Mouse (Mus musculus): ENCODE results near the gene 1700029I15Rik. TPM values are rescaled to one million over a fixed set of nuclear protein-coding genes. Genes with fewer than 3 reads are reported as not detected.
A peak's percentile ranks its signal among the peaks of the same experiment; 100 is the strongest.

The 1700029I15Rik gene
- total and polyA plus RNA-seq, 3 experiments: 0.67 to 3.4 (median 3.0) TPM

DNA sequence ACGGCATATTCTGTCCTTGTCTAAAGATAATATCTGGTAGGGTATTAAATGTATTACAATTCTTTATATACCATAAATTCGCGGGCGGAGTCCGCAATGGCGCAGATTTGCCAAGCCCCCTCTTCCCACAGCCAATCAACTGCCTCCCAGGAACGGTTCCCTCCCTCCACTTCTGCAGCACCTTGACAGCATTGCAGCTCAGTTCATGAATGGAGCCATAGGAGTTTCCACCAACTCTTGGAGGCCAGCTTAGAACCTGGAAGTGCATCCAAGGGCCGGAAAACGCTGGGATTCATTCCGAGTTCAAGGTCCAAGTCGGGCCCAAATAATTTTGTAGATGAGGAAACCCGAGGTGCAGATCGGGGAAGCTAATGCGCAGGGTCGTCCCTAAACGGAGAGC lies 7.8 kb upstream of the 1700029I15Rik start, which contains the start of the genes Pex16 and Large2:
Gene Pex16, plus strand, starts transcription at position 163 of the 400 bp plus-strand sequence.
Gene Large2, minus strand, starts transcription at position 356 of the 400 bp plus-strand sequence.
- H3K4me3 ChIP-seq (replicated peaks in 1 of 3; ENCODE audit: low read depth in 2 of 3, low read length in 2 of 3, poor library complexity in 1 of 3): peak within 1 kb of the TSS; percentile 88 to 99 (median 98)
- H3K27ac ChIP-seq (ENCODE audit: insufficient read depth, low read depth): no peak within 1 kb of the TSS
- peak within 1 kb of the TSS; percentile 89 for H3K9ac ChIP-seq (ENCODE audit: insufficient read depth, low read depth)
- H3K4me1 ChIP-seq (ENCODE audit: control insufficient read depth in 1 of 2, insufficient read depth in 2 of 2): peaks cover 24 to 59% of the 10 kb centered on the region in 2 experiments
- DNase-seq (ENCODE audit: extremely low read depth): peak; percentile 55
- dilution Hi-C loops (cut with MboI; ENCODE audit: extremely low pct_ligation_motif_present, extremely low pct_unique_long_range_greater_than_20kb, low sequenced_read_pairs): no loop called here
- H3K4me2 ChIP-seq (ENCODE audit: insufficient read depth, low read depth, poor library complexity, severe bottlenecking): peak within 1 kb of the TSS; percentile 98
- in situ Hi-C loops (cut with MboI; ENCODE audit: low pct_ligation_motif_present, low pct_unique_long_range_greater_than_20kb, low sequenced_read_pairs): no loop called here
- H3K27me3 ChIP-seq (replicated peaks): peaks cover 9% of the 10 kb centered on the region
- peak; percentile 42; the same call in 1 of the 2 replicates for TF ChIP-seq MXI1 (IDR thresholded peaks at IDR 0.05; ENCODE audit: low read depth, low read length)
- TF ChIP-seq MEF2A (IDR thresholded peaks at IDR 0.05; ENCODE audit: borderline replicate concordance, low read depth, low read length): no peak
- TF ChIP-seq TCF12 (IDR thresholded peaks at IDR 0.05; ENCODE audit: low read depth, low read length): 0 out of 2 replicates have a peak, but pooled peaks have one; percentile 13
- TF ChIP-seq POLR2A (IDR thresholded peaks at IDR 0.05; ENCODE audit: low read depth, low read length): peak; percentile 45; the same call in 1 of the 2 replicates
- H3K36me3 ChIP-seq (replicated peaks in 1 of 2; ENCODE audit: control insufficient read depth in 1 of 2, insufficient read depth in 1 of 2, low read length in 1 of 2): peaks cover 22 to 29% of the 10 kb centered on the region in 2 experiments
- H3K9me3 ChIP-seq (replicated peaks; ENCODE audit: low read length): no peaks in the 10 kb centered on the region
- peaks cover 9% of the 10 kb centered on the region for H3K79me2 ChIP-seq (replicated peaks; ENCODE audit: control insufficient read depth, extremely low read depth, insufficient read depth, poor library complexity, severe bottlenecking)

DNA sequence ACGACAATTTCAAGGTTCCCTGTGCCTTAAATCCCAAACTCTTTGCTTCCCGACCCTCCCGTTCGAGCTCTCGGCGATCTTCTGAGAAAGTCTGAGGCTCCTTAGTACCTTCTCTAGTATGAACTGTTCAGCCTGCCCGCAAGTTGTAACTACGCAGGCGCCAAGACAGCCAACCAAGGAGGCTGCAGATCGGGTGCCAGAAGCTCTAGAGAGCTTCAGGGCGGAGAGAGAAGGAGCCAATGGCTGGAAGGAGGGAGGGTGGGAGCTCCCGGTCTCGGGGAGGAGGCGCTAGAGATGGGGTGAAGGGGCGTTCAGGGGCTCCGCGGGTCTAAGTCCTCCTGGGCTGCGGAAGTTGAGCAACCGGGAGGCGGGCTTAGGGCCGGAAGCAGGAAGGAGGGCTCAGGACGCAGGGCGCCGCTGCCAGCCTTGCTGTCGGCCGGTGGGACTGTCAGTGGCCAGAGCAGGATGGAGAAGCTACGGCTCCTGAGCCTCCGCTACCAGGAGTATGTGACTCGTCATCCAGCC lies 7.2 kb upstream of the 1700029I15Rik start:
- Histone ChIP-seq H3K4me3 (replicated peaks in 1 of 3; ENCODE audit: low read depth in 2 of 3, low read length in 2 of 3, poor library complexity in 1 of 3) (peak overlapping the region; percentile 88 to 99 (median 98)), H3K79me2 (replicated peaks; ENCODE audit: control insufficient read depth, extremely low read depth, insufficient read depth, poor library complexity, severe bottlenecking) (peaks cover 9% of the 10 kb centered on the region), H3K27ac (ENCODE audit: insufficient read depth, low read depth) (no peak overlapping the region), H3K4me2 (ENCODE audit: insufficient read depth, low read depth, poor library complexity, severe bottlenecking) (peak overlapping the region; percentile 84; the same call in 1 of the 2 replicates), H3K4me1 (ENCODE audit: control insufficient read depth in 1 of 2, insufficient read depth in 2 of 2) (peaks cover 26 to 63% of the 10 kb centered on the region in 2 experiments), H3K9me3 (replicated peaks; ENCODE audit: low read length) (no peaks in the 10 kb centered on the region), H3K36me3 (replicated peaks in 1 of 2; ENCODE audit: control insufficient read depth in 1 of 2, insufficient read depth in 1 of 2, low read length in 1 of 2) (peaks cover 22 to 31% of the 10 kb centered on the region in 2 experiments), H3K9ac (ENCODE audit: insufficient read depth, low read depth) (peak overlapping the region; percentile 89), H3K27me3 (replicated peaks) (peaks cover 9% of the 10 kb centered on the region)
- peak; percentile 97 for DNase-seq (ENCODE audit: extremely low read depth)
- dilution Hi-C loops (cut with MboI; ENCODE audit: extremely low pct_ligation_motif_present, extremely low pct_unique_long_range_greater_than_20kb, low sequenced_read_pairs) (no loop called here), in situ Hi-C loops (cut with MboI; ENCODE audit: low pct_ligation_motif_present, low pct_unique_long_range_greater_than_20kb, low sequenced_read_pairs) (no loop called here)
- TF ChIP-seq BHLHE40 (IDR thresholded peaks at IDR 0.05; ENCODE audit: low read depth, low read length) (peak; percentile 15; the same call in 1 of the 2 replicates), ZMIZ1 (IDR thresholded peaks at IDR 0.05; ENCODE audit: low read depth, low read length) (peak; percentile 73), NRF1 (IDR thresholded peaks at IDR 0.05; ENCODE audit: low read depth, low read length) (peak; percentile 86), EP300 (IDR thresholded peaks at IDR 0.05; ENCODE audit: low read length) (no peak), SIN3A (IDR thresholded peaks at IDR 0.05; ENCODE audit: low read length) (peak; percentile 93), ZKSCAN1 (IDR thresholded peaks at IDR 0.05; ENCODE audit: borderline replicate concordance, low read depth, low read length) (no peak), ZC3H11A (IDR thresholded peaks at IDR 0.05; ENCODE audit: low read depth, low read length) (no peak), HCFC1 (IDR thresholded peaks at IDR 0.05; ENCODE audit: low read depth, low read length) (peak; percentile 87), USF1 (IDR thresholded peaks at IDR 0.05; ENCODE audit: low read depth, low read length) (no peak), JUND (conservative IDR thresholded peaks at IDR 0.05; ENCODE audit: low read depth, low read length) (no peak), POLR2A (IDR thresholded peaks at IDR 0.05; ENCODE audit: low read depth, low read length) (peak; percentile 92), CHD1 (IDR thresholded peaks at IDR 0.05; ENCODE audit: low read depth, low read length) (no peak), E2F4 (IDR thresholded peaks at IDR 0.05; ENCODE audit: insufficient replicate concordance, low read depth, low read length) (no peak), ZNF384 (IDR thresholded peaks at IDR 0.05; ENCODE audit: low read depth, low read length) (no peak), TCF12 (IDR thresholded peaks at IDR 0.05; ENCODE audit: low read depth, low read length) (peak; percentile 59), CHD2 (IDR thresholded peaks at IDR 0.05; ENCODE audit: low read length) (peak; percentile 57; the same call in 1 of the 2 replicates), MEF2A (IDR thresholded peaks at IDR 0.05; ENCODE audit: borderline replicate concordance, low read depth, low read length) (peak; percentile 32; the same call in 1 of the 2 replicates), POLR2AphosphoS2 (IDR thresholded peaks at IDR 0.05; ENCODE audit: low read depth, low read length) (no peak), MAFK (IDR thresholded peaks at IDR 0.05; ENCODE audit: insufficient replicate concordance, low read length) (no peak), IRF4 (IDR thresholded peaks at IDR 0.05; ENCODE audit: low read depth, low read length) (peak; percentile 66; the same call in 1 of the 2 replicates), KAT2A (IDR thresholded peaks at IDR 0.05; ENCODE audit: insufficient replicate concordance, low read length) (0 out of 2 replicates have a peak, but pooled peaks have one; percentile 79), MXI1 (IDR thresholded peaks at IDR 0.05; ENCODE audit: low read depth, low read length) (peak; percentile 82), TBP (conservative IDR thresholded peaks at IDR 0.05; ENCODE audit: low read depth, low read length) (no peak; the same call in 1 of the 2 replicates), NELFE (IDR thresholded peaks at IDR 0.05; ENCODE audit: low read depth, low read length) (peak; percentile 87), ELF1 (IDR thresholded peaks at IDR 0.05; ENCODE audit: low read depth, low read length) (peak; percentile 98), GABPA (IDR thresholded peaks at IDR 0.05; ENCODE audit: insufficient replicate concordance, low read depth, low read length) (no peak)
